Mouse (Mus musculus) megakaryocyte, embryonic 14.5 days (primary cell): Measurements from ENCODE around the gene Ccdc146.

Experiments
- FLI1 ChIP-seq: IDR thresholded peaks from 2 replicates; pipeline ENCODE4 v1.6.1; 2012; ENCODE audit warnings: low read length, inconsistent platforms, mixed read lengths
- GATA1 ChIP-seq: IDR thresholded peaks from 3 replicates; pipeline ENCODE4 v1.6.1; 2012; ENCODE audit warnings: mixed read lengths, low read length, inconsistent platforms, borderline replicate concordance

DNA sequence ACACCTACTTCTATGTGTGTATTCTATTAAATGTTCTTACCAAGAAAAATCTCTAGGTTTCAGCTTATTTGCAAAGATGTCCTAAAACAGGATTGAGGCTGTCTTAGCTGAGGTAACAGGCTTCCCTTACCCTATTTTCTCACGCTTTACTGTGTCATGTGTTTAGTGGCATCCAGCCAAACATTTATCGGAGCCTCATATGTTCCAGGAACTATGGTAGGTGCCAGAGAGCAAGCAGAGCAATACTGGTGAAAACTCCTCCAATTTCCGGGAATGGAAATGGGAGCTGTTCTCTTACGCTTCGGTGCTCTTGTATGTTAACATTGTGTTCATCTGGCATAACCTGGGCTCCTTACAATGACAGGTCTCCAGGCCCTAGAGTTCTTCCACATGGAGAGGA lies 92.8 kb downstream of the Ccdc146 start:
- TF ChIP-seq GATA1 = no peak
- no peak for TF ChIP-seq FLI1
